Mouse (Mus musculus): ENCODE data around the gene Plekhm1.

GRCm38 (mm10) chr11:103413516-103413915 is 1.0 kb upstream of the Plekhm1 start:
- TF ChIP-seq CTCF (IDR thresholded peaks at IDR 0.05; ENCODE audit: extremely low read depth, insufficient read depth, low read length), result no peak
- no peak for TF ChIP-seq POLR2A (IDR thresholded peaks at IDR 0.05; ENCODE audit: extremely low read depth, insufficient read depth, low read length)
